Mouse (Mus musculus) liver, adult 2 months (tissue): ENCODE measurements around the gene Dpy19l2. TPM values are rescaled to one million over a fixed set of nuclear protein-coding genes. Genes with fewer than 3 reads are reported as not detected.
"Not testable (repeated sequence)": the region's sequence is repeated elsewhere in the genome, so short reads cannot be mapped to it uniquely, and the experiment has no call there.

ENCODE experiments used
- DNase-seq: peaks from one replicate; pipeline ENCODE4 v3.0.0-alpha.2; 2011; ENCODE audit warnings: low read depth, low spot score; ENCODE audit errors: extremely low read depth
- H3K27ac ChIP-seq: fragments of 200-500 bp; replicated peaks from 2 replicates; pipeline ENCODE4 v1.5.1; 2012; ENCODE audit warnings: low read depth, mild to moderate bottlenecking, control low read depth, inconsistent platforms, low read length; ENCODE audit not compliant: insufficient read depth
- H3K27me3 ChIP-seq: fragments of 200-500 bp; 2 replicates; pipeline ENCODE4 v1.6.1; 2012; ENCODE audit warnings: mild to moderate bottlenecking, moderate library complexity, low read length, inconsistent platforms; ENCODE audit not compliant: control insufficient read depth, insufficient read depth
- H3K36me3 ChIP-seq: fragments of 200-500 bp; 2 replicates; pipeline ENCODE4 v1.6.1; 2012; ENCODE audit warnings: low read length, inconsistent platforms; ENCODE audit not compliant: control insufficient read depth, insufficient read depth
- H3K4me1 ChIP-seq: fragments of 200-500 bp; 2 replicates; pipeline ENCODE4 v1.6.1; 2011; ENCODE audit warnings: low read length; ENCODE audit not compliant: control insufficient read depth, insufficient read depth
- H3K4me3 ChIP-seq: fragments of 200-500 bp; 2 replicates; pipeline ENCODE4 v1.5.1; 2011; ENCODE audit warnings: low read depth, mild to moderate bottlenecking, control low read depth, low read length, moderate library complexity; ENCODE audit not compliant: insufficient read depth
- H3K79me2 ChIP-seq: fragments of 200-500 bp; 2 replicates; pipeline ENCODE4 v1.6.1; 2012; ENCODE audit warnings: inconsistent platforms, mild to moderate bottlenecking, low read length, moderate library complexity; ENCODE audit not compliant: control insufficient read depth, insufficient read depth
- H3K9ac ChIP-seq: fragments of 200-500 bp; 2 replicates; pipeline ENCODE4 v1.6.1; 2012; ENCODE audit warnings: low read depth, mild to moderate bottlenecking, control low read depth, inconsistent platforms, low read length
- CTCF ChIP-seq: fragments of 200-500 bp; IDR thresholded peaks from 2 replicates; pipeline ENCODE4 v1.5.1; 2011; ENCODE audit warnings: low read depth, low read length, control low read depth
- POLR2A ChIP-seq: fragments of 200-500 bp; IDR thresholded peaks from 2 replicates; pipeline ENCODE4 v1.6.1; 2011; ENCODE audit warnings: low read length, control low read depth; ENCODE audit not compliant: insufficient read depth; ENCODE audit errors: extremely low read depth
- WGBS: fragments of 180-500 bp; shearing (Covaris S2); methylation state at CpG from one replicate; pipeline ENCODE4 v1.1.7; 2018; 5-methylcytosine and 5-hydroxymethylcytosine counted together
- polyA plus RNA-seq: library from polyadenylated mRNA; depleted of rRNA; stranded (reverse); fragments of >200 nt; gene quantifications from 2 replicates; pipeline ENCODE4 v1.2.3, GENCODE M21; 2012; rRNA removed
- total RNA-seq: library from RNA; depleted of rRNA; stranded (reverse); fragments of >200 nt; gene quantifications from 2 replicates; pipeline ENCODE4 v1.2.3, GENCODE M21; 2014; rRNA removed

The Dpy19l2 gene
- total RNA-seq (not detected in 2 replicates), polyA plus RNA-seq (not detected in 2 replicates)

GRCm38 (mm10) chr9:24695700-24696404 lies at the start of gene Dpy19l2:
TSS of gene Dpy19l2 (minus strand) at chr9:24696293.
- H3K9ac ChIP-seq: no peak within 1 kb of the TSS
- no peak for TF ChIP-seq POLR2A
- no peak for TF ChIP-seq CTCF
- no peaks in the 10 kb centered on the region for H3K36me3 ChIP-seq
- peaks cover 10% of the 10 kb centered on the region for H3K27me3 ChIP-seq
- H3K79me2 ChIP-seq: no peaks in the 10 kb centered on the region
- no peak within 1 kb of the TSS for H3K27ac ChIP-seq
- DNase-seq: no peak
- H3K4me1 ChIP-seq: no peaks in the 10 kb centered on the region
- 2% methylated on average over 45 of the region's 45 CpGs for WGBS
- no peak within 1 kb of the TSS for H3K4me3 ChIP-seq

GRCm38 (mm10) chr9:24744958-24745357 lies 48.9 kb upstream of the Dpy19l2 start:
- no peaks in the 10 kb centered on the region for H3K79me2 ChIP-seq
- no peaks in the 10 kb centered on the region for H3K27me3 ChIP-seq
- H3K36me3 ChIP-seq: no peaks in the 10 kb centered on the region
- H3K4me1 ChIP-seq: no peaks in the 10 kb centered on the region
- 86% methylated on average over 5 of the region's 5 CpGs for WGBS
- no peak for DNase-seq
- H3K9ac ChIP-seq: no peak overlapping the region
- H3K4me3 ChIP-seq: no peak overlapping the region
- no peak overlapping the region for H3K27ac ChIP-seq
- TF ChIP-seq CTCF (no peak), POLR2A (no peak)

- Histone ChIP-seq H3K4me3 (no peak overlapping the region), H3K9ac (no peak overlapping the region), H3K36me3 (no peaks in the 10 kb centered on the region), H3K27me3 (peaks cover 4% of the 10 kb centered on the region; the same call in 1 of the 2 replicates), H3K27ac (no peak overlapping the region), H3K4me1 (no peaks in the 10 kb centered on the region), H3K79me2 (no peaks in the 10 kb centered on the region)
- no peak for TF ChIP-seq POLR2A
- TF ChIP-seq CTCF: peak; percentile 22; the same call in 1 of the 2 replicates
- DNase-seq: peak; percentile 15
Measured at GRCm38 (mm10) chr9:24701246-24701645, 5.2 kb upstream of the Dpy19l2 start.

GRCm38 (mm10) chr9:24696405-24696778 lies 299 bp upstream of the Dpy19l2 start:
- no peaks in the 10 kb centered on the region for H3K79me2 ChIP-seq
- no peak overlapping the region for H3K4me3 ChIP-seq
- no peak overlapping the region for H3K27ac ChIP-seq
- no peak overlapping the region for H3K9ac ChIP-seq
- no peak for DNase-seq
- H3K4me1 ChIP-seq: no peaks in the 10 kb centered on the region
- 14% methylated on average over 9 of the region's 9 CpGs for WGBS
- TF ChIP-seq POLR2A (no peak), CTCF (no peak)
- H3K36me3 ChIP-seq: no peaks in the 10 kb centered on the region
- peaks cover 10% of the 10 kb centered on the region for H3K27me3 ChIP-seq

GRCm38 (mm10) chr9:24637341-24637740 lies 58.8 kb downstream of the Dpy19l2 start:
- not testable (repeated sequence) for H3K79me2 ChIP-seq, H3K27ac ChIP-seq, H3K27me3 ChIP-seq, DNase-seq, H3K9ac ChIP-seq, H3K4me3 ChIP-seq, H3K4me1 ChIP-seq, H3K36me3 ChIP-seq
- WGBS: 76% methylated on average over 2 of the region's 2 CpGs

GRCm38 (mm10) chr9:24624896-24625295 lies 71.2 kb downstream of the Dpy19l2 start, which contains the start of gene Cypt4:
TSS of gene Cypt4 (plus strand) at chr9:24625196.
- no peaks in the 10 kb centered on the region for H3K36me3 ChIP-seq
- H3K27ac ChIP-seq: no peak within 1 kb of the TSS
- WGBS: 90% methylated on average over 5 of the region's 5 CpGs
- H3K27me3 ChIP-seq: no peaks in the 10 kb centered on the region
- H3K79me2 ChIP-seq: no peaks in the 10 kb centered on the region
- H3K4me1 ChIP-seq: no peaks in the 10 kb centered on the region
- H3K9ac ChIP-seq: no peak within 1 kb of the TSS
- no peak within 1 kb of the TSS for H3K4me3 ChIP-seq
- no peak for DNase-seq
- no peak for TF ChIP-seq POLR2A
- no peak for TF ChIP-seq CTCF
